Mouse (Mus musculus) embryonic fibroblast, embryonic 13.5 days (primary cell): ENCODE measurements at regions not wholly inside any gene's neighbourhood (a gene's known extent, or its start where the extent isn't known, plus 50 kb on each side); places are given as distances from the start of the nearest gene placed in this dataset.
A peak's percentile ranks its signal among the peaks of the same experiment; 100 is the strongest.

Source experiments
- H3K27ac ChIP-seq: 2 replicates; pipeline ENCODE4 v1.5.1; 2012; ENCODE audit warnings: low read length, control low read depth, inconsistent platforms; ENCODE audit not compliant: insufficient read depth
- H3K4me1 ChIP-seq: 2 replicates; pipeline ENCODE4 v1.6.1; 2011; ENCODE audit warnings: low read length; ENCODE audit not compliant: control insufficient read depth, insufficient read depth
- H3K4me3 ChIP-seq: 2 replicates; pipeline ENCODE4 v1.5.1; 2011; ENCODE audit warnings: mild to moderate bottlenecking, control low read depth, low read length; ENCODE audit not compliant: insufficient read depth
- CTCF ChIP-seq: IDR thresholded peaks from 2 replicates; pipeline ENCODE4 v1.5.1; 2011; ENCODE audit warnings: mild to moderate bottlenecking, control low read depth, low read length, moderate library complexity, borderline replicate concordance; ENCODE audit not compliant: insufficient read depth
- POLR2A ChIP-seq: IDR thresholded peaks from 2 replicates; pipeline ENCODE4 v1.6.1; 2011; ENCODE audit warnings: low read depth, mild to moderate bottlenecking, control low read depth, low read length, moderate library complexity

DNA sequence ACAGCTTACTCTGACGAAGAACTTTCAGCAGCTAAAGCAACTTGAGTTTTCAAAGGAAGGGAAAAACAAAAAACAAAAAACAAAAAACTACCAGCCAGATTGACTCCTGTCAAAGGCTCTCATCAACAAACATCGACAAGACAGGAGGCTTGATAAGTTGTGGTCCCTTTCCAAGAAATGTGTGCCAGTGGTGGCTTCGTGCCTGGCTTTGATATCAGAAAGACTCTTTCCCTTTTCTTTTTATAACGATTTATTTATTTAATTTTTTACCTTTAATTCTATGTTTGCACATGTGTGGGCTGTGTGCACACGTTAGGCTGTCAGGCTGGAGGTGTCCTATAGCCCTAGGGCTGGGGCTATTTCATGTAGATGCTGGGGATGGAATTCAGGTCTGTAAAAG, 60.4 kb downstream of the Dact1 start:
- no peak overlapping the region for H3K27ac ChIP-seq
- H3K4me1 ChIP-seq, result no peaks in the 10 kb centered on the region
- no peak overlapping the region for H3K4me3 ChIP-seq
- TF ChIP-seq POLR2A (no peak), CTCF (no peak)

GRCm38 (mm10) chr12:71371948-71372347, 62.3 kb downstream of the Dact1 start:
- H3K4me3 ChIP-seq, result no peak overlapping the region
- H3K4me1 ChIP-seq, result no peaks in the 10 kb centered on the region
- no peak overlapping the region for H3K27ac ChIP-seq
- TF ChIP-seq CTCF (no peak), POLR2A (no peak)

GRCm38 (mm10) chr12:71373633-71374032, 63.9 kb downstream of the Dact1 start:
- Histone ChIP-seq H3K4me3 (no peak overlapping the region), H3K4me1 (no peaks in the 10 kb centered on the region), H3K27ac (no peak overlapping the region)
- TF ChIP-seq CTCF, result no peak
- no peak for TF ChIP-seq POLR2A

DNA sequence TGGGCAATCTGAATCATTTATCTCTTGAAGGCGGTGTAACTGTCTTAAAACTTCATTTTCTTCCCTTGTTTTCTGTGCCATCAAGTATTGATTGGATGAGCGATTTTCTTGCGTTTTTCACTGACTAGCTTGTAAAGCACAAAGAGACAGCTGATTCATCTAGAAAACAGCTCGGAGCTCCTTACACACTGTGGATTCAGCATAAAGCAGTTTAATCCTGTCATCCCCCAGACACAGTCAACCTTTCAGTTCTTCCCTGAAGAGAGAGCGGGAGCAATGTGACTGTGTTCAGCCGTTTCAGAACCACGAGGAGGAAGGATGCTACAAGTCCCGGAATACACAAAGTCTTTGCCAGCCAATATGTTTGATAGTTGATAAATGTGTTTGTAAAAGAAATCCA, 66.8 kb downstream of the Dact1 start:
- Histone ChIP-seq H3K4me1 (no peaks in the 10 kb centered on the region), H3K4me3 (no peak overlapping the region), H3K27ac (no peak overlapping the region)
- TF ChIP-seq CTCF (no peak), POLR2A (no peak)

DNA sequence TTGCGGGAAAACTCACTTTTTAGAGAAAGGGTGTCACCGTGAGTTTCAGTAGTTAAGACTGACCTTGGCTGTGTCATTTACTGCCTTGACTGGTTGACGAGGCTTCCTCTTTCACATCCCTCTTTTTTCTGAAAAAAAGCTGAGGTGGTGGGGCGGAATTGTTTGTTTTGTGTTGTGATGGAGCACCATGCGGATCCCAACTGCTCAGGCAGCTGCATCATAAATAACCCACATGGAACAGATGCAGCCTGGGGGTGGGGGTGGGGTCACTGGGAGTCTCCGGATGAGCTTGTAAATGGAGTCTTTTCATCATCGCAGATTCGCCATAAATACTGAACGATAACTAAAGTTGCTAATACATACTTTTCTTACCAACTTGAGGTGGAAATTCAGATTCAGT, 67.3 kb downstream of the Dact1 start:
- Histone ChIP-seq H3K4me3 (no peak overlapping the region; the same call in 1 of the 2 replicates), H3K4me1 (no peaks in the 10 kb centered on the region), H3K27ac (no peak overlapping the region)
- TF ChIP-seq POLR2A (no peak), CTCF (no peak)

- H3K4me1 ChIP-seq, result no peaks in the 10 kb centered on the region
- H3K27ac ChIP-seq, result peak overlapping the region; percentile 13; the same call in 1 of the 2 replicates
- H3K4me3 ChIP-seq, result no peak overlapping the region
- TF ChIP-seq POLR2A, result no peak
- TF ChIP-seq CTCF, result no peak
Measured at GRCm38 (mm10) chr12:71379626-71380423, 70.1 kb downstream of the Dact1 start.

GRCm38 (mm10) chr12:71380424-71380761, 70.7 kb downstream of the Dact1 start:
- no peak overlapping the region for H3K27ac ChIP-seq
- H3K4me3 ChIP-seq, result no peak overlapping the region
- TF ChIP-seq POLR2A (no peak), CTCF (no peak)
- H3K4me1 ChIP-seq, result no peaks in the 10 kb centered on the region

- Histone ChIP-seq H3K27ac (no peak overlapping the region), H3K4me3 (no peak overlapping the region), H3K4me1 (no peaks in the 10 kb centered on the region)
- TF ChIP-seq CTCF (no peak), POLR2A (no peak)
Measured at GRCm38 (mm10) chr12:71386251-71386650, 76.6 kb downstream of the Dact1 start.

- TF ChIP-seq POLR2A (no peak), CTCF (no peak)
- no peak overlapping the region for H3K4me3 ChIP-seq
- H3K27ac ChIP-seq, result peak overlapping the region; percentile 47; the same call in 1 of the 2 replicates
- H3K4me1 ChIP-seq, result no peaks in the 10 kb centered on the region
Measured at GRCm38 (mm10) chr12:71391481-71391880, 81.8 kb downstream of the Dact1 start.

GRCm38 (mm10) chr12:71393752-71394151, 84.1 kb downstream of the Dact1 start:
- H3K27ac ChIP-seq, result peak overlapping the region; percentile 31; the same call in 1 of the 2 replicates
- no peak overlapping the region for H3K4me3 ChIP-seq
- H3K4me1 ChIP-seq, result no peaks in the 10 kb centered on the region
- no peak for TF ChIP-seq CTCF
- TF ChIP-seq POLR2A, result no peak

- no peaks in the 10 kb centered on the region for H3K4me1 ChIP-seq
- TF ChIP-seq CTCF (no peak), POLR2A (no peak)
Measured at GRCm38 (mm10) chr12:71397456-71397855, 87.8 kb downstream of the Dact1 start.

More at GRCm38 (mm10) chr12:71397456-71397855, 87.8 kb downstream of the Dact1 start:
- Histone ChIP-seq H3K4me3 (no peak overlapping the region), H3K27ac (no peak overlapping the region)
